Mouse (Mus musculus): Measurements from ENCODE around the gene Arid5b.
"Not testable (repeated sequence)": the region's sequence is repeated elsewhere in the genome, so short reads cannot be mapped to it uniquely, and the experiment has no call there.

The Arid5b gene

DNA sequence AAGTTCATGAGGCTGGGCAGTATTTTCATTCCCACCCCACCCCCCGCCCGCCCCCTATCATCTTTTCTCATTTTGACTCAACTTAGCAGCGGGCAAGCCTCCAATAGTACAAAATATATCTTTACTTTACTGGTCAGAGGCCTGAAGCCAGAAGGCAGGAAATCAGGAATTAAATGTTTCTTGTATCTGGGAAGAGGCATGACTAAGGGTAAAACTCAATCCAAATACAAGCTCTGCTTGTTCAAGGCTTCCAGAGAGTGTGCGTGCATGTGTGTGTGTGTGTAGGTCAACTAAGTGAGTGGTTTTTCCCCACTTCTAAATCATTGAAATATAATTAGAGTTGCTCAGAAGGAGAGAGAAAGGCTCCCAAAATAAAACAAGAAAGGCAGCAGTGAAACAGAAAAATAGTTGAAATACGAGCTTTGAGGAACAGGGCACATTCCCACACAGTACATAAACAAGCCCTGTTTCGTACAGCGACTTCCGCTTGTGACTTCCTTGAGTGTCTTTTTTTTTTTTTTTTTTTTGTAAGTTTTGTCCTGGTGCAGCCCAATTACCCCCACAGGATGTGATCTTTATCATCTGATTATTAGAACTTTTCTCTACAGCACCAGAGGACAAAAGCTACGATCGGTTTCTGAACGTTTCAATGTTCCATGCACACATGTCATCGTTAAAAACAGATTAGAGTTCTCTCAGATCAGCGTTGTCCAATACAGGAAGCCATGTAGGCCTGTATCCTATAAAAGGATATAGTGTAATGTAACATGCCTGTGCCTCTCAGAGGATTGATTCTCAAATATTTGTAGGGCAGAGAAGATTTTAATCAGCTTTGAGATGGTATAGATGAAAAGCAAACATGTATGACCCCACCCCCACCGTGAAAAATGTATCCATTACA is 173.4 kb downstream of the Arid5b start:
- peaks cover 95% of the 10 kb centered on the region for H3K4me1 ChIP-seq (replicated peaks; ENCODE audit: low read depth, low read length)
- H3K4me3 ChIP-seq (replicated peaks; ENCODE audit: low read length) = no peak overlapping the region
- H3K27me3 ChIP-seq (ENCODE audit: insufficient read depth, low read length) = no peaks in the 10 kb centered on the region
- peaks cover 90% of the 10 kb centered on the region for H3K36me3 ChIP-seq (ENCODE audit: insufficient read depth, low read length)
- no peak for TF ChIP-seq NANOG (IDR thresholded peaks at IDR 0.05; ENCODE audit: borderline replicate concordance, low read length)
- no peak for TF ChIP-seq CTCF (conservative IDR thresholded peaks at IDR 0.05; ENCODE audit: low read length)
- TF ChIP-seq POU5F1 (IDR thresholded peaks at IDR 0.05; ENCODE audit: borderline replicate concordance, low read length) = no peak
- no peaks in the 10 kb centered on the region for H3K9me3 ChIP-seq (ENCODE audit: low read length)

DNA sequence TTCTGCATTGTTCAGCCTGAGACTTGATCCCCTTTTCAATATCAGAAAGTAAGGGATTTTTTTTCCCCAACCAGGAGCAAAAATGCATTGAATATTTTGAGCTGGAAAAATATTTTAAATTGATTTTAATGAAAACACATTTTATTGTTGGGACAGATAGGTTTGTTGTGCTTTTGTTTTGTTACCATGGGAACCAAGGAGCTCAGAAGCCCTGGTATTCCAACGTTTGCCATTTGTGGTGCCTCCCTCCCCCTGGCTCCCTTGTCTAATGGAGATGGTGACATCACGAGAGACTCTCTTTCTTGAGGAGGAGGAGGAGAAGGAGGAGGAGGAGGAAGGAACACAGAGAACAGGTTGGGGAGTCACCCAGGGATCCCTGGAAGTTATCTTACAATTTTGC is 174.1 kb downstream of the Arid5b start:
- Histone ChIP-seq H3K27me3 (ENCODE audit: insufficient read depth, low read length) (no peaks in the 10 kb centered on the region), H3K36me3 (ENCODE audit: insufficient read depth, low read length) (peaks cover 90% of the 10 kb centered on the region), H3K4me3 (replicated peaks; ENCODE audit: low read length) (no peak overlapping the region), H3K4me1 (replicated peaks; ENCODE audit: low read depth, low read length) (peaks cover 94% of the 10 kb centered on the region), H3K9me3 (ENCODE audit: low read length) (no peaks in the 10 kb centered on the region)
- TF ChIP-seq POU5F1 (IDR thresholded peaks at IDR 0.05; ENCODE audit: borderline replicate concordance, low read length) = no peak

DNA sequence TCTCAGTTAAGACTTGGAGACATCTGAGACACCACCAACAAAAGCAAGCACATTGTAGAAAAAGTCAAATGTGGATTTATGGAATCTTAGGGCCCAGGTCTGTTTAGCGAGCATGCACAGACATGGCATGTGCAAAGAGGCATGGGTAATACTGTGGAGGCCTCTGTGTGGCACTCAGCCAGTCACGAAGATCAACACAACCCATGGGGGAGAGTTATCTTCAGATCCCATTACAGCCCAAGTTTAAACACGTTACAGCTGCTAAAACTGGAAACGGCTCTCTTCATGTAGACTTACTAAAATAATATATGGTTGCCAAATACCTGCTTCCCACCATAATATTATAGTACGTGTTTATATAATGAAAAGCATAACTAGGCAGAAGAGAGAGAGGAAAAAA is 174.6 kb downstream of the Arid5b start:
- Histone ChIP-seq H3K9me3 (ENCODE audit: low read length) (no peaks in the 10 kb centered on the region), H3K4me1 (replicated peaks; ENCODE audit: low read depth, low read length) (peaks cover 94% of the 10 kb centered on the region), H3K27me3 (ENCODE audit: insufficient read depth, low read length) (no peaks in the 10 kb centered on the region), H3K4me3 (replicated peaks; ENCODE audit: low read length) (no peak overlapping the region), H3K36me3 (ENCODE audit: insufficient read depth, low read length) (peaks cover 90% of the 10 kb centered on the region)
- TF ChIP-seq POU5F1 (IDR thresholded peaks at IDR 0.05; ENCODE audit: borderline replicate concordance, low read length) (no peak), CTCF (conservative IDR thresholded peaks at IDR 0.05; ENCODE audit: low read length) (no peak), NANOG (IDR thresholded peaks at IDR 0.05; ENCODE audit: borderline replicate concordance, low read length) (no peak)

DNA sequence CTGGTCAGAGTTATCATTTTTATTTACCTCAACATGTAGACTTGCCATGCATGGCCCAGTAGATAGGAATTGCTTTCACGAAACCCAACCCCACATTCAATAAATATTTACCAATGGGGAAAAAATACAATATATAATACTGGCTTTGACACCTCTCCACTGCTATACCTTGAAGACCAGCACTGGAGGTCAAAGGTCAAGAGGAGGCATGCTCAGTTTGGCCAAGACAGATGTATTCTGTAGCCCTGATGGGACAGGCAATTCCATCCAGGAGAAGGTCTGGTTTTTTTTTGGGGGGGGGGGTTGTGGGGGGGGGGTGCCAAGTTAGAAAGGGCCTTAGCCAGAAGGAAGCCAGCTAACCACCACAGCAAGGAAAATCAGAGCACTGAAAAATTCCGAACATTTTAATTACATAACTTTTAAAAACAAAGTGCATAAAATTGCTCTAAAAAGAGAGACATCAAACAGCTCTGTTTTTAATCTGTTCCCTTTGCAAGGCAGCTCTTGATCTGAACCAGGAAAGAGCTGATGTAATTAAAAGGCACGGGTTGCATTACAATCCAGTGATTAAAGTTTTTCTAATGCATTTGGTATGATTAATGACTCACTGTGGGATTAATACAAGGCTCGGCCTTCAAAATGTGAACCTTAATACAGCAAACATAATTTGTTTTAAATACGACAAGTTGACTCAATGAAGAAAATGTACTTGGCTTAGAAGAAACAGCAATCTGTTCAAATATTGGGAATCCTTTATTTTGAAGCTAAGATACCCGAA is 175.3 kb downstream of the Arid5b start:
- no peak for TF ChIP-seq POU5F1 (IDR thresholded peaks at IDR 0.05; ENCODE audit: borderline replicate concordance, low read length)
- H3K4me1 ChIP-seq (replicated peaks; ENCODE audit: low read depth, low read length) = peaks cover 94% of the 10 kb centered on the region
- H3K4me3 ChIP-seq (replicated peaks; ENCODE audit: low read length) = no peak overlapping the region

DNA sequence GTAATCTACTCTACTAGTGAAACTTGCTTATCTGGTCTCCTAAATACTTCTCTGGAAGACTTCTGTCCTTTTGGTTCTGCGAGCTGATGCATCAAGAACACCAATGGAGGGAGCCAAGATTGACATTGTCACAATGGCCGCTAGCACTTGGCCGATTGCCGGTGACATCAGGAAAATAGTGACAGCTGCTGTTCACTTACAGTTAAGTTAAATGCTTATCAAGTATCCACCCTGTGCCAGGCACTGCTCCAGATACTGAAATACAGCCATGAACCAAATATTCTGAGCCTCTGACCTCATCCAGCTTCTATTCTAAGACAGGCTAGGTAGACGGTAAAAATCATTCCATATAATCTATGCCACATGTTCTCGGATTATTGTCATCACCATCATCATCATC is 176.0 kb downstream of the Arid5b start:
- TF ChIP-seq POU5F1 (IDR thresholded peaks at IDR 0.05; ENCODE audit: borderline replicate concordance, low read length) = no peak
- TF ChIP-seq NANOG (IDR thresholded peaks at IDR 0.05; ENCODE audit: borderline replicate concordance, low read length) = no peak
- TF ChIP-seq CTCF (conservative IDR thresholded peaks at IDR 0.05; ENCODE audit: low read length) = no peak
- Histone ChIP-seq H3K36me3 (ENCODE audit: insufficient read depth, low read length) (peaks cover 90% of the 10 kb centered on the region), H3K4me1 (replicated peaks; ENCODE audit: low read depth, low read length) (peaks cover 94% of the 10 kb centered on the region), H3K4me3 (replicated peaks; ENCODE audit: low read length) (no peak overlapping the region), H3K27me3 (ENCODE audit: insufficient read depth, low read length) (peaks cover 5% of the 10 kb centered on the region; the same call in 1 of the 2 replicates), H3K9me3 (ENCODE audit: low read length) (no peaks in the 10 kb centered on the region)

More for the DNA sequence above, 175.3 kb downstream of the Arid5b start:
- H3K36me3 ChIP-seq (ENCODE audit: insufficient read depth, low read length) = peaks cover 90% of the 10 kb centered on the region
- H3K27me3 ChIP-seq (ENCODE audit: insufficient read depth, low read length) = 0 out of 2 replicates have a peak, but pooled peaks cover under 1% of the 10 kb centered on the region
- no peaks in the 10 kb centered on the region for H3K9me3 ChIP-seq (ENCODE audit: low read length)

DNA sequence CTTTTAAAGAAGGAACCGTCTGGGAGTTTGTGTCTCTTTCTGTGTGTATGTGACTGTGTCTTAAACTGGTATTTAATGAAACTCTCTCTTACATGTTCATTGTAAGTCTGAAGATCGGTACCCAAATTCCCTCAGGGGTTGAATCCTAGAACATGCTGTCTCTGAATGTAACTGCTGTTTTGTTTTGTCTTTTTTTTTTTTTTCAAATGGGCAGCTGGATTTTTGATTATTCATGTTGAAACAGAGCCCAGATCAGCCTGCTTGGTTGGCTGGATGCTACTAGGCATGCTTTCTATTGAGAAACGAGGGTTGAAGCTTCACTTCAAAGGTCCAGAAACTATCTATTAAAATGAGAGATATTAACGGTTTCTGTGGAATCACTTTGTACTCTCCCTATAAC is 177.3 kb downstream of the Arid5b start:
- Histone ChIP-seq H3K4me3 (replicated peaks; ENCODE audit: low read length) (no peak overlapping the region), H3K36me3 (ENCODE audit: insufficient read depth, low read length) (peaks cover 92% of the 10 kb centered on the region), H3K4me1 (replicated peaks; ENCODE audit: low read depth, low read length) (peaks cover 96% of the 10 kb centered on the region), H3K27me3 (ENCODE audit: insufficient read depth, low read length) (peaks cover 5% of the 10 kb centered on the region; the same call in 1 of the 2 replicates), H3K9me3 (ENCODE audit: low read length) (no peaks in the 10 kb centered on the region)
- TF ChIP-seq POU5F1 (IDR thresholded peaks at IDR 0.05; ENCODE audit: borderline replicate concordance, low read length) (no peak), NANOG (IDR thresholded peaks at IDR 0.05; ENCODE audit: borderline replicate concordance, low read length) (no peak), CTCF (conservative IDR thresholded peaks at IDR 0.05; ENCODE audit: low read length) (no peak)

DNA sequence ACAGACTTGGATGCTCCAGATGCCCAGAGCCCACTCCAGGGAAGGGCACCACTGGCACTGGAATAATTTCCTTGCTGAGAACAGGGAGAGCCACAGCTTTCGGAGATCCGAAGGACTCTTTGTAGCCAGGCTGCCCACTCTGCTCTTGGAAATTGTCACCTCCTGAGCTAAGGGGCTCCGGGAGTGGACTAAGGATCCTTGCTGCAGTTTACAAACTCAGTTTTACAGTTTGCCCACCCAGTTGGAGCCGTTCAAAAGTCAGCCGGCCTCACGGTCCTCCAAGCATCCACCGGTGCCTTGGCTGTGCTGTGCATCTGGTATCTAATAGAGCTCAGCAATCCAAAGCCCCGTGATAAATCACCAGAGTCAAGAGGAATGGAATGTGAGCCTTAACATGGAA is 178.0 kb downstream of the Arid5b start:
- H3K36me3 ChIP-seq (ENCODE audit: insufficient read depth, low read length) = peaks cover 91% of the 10 kb centered on the region
- H3K4me1 ChIP-seq (replicated peaks; ENCODE audit: low read depth, low read length) = peaks cover 94% of the 10 kb centered on the region
- H3K4me3 ChIP-seq (replicated peaks; ENCODE audit: low read length) = no peak overlapping the region
- H3K27me3 ChIP-seq (ENCODE audit: insufficient read depth, low read length) = peaks cover 5% of the 10 kb centered on the region; the same call in 1 of the 2 replicates
- no peaks in the 10 kb centered on the region for H3K9me3 ChIP-seq (ENCODE audit: low read length)
- no peak for TF ChIP-seq CTCF (conservative IDR thresholded peaks at IDR 0.05; ENCODE audit: low read length)
- no peak for TF ChIP-seq POU5F1 (IDR thresholded peaks at IDR 0.05; ENCODE audit: borderline replicate concordance, low read length)
- TF ChIP-seq NANOG (IDR thresholded peaks at IDR 0.05; ENCODE audit: borderline replicate concordance, low read length) = no peak

DNA sequence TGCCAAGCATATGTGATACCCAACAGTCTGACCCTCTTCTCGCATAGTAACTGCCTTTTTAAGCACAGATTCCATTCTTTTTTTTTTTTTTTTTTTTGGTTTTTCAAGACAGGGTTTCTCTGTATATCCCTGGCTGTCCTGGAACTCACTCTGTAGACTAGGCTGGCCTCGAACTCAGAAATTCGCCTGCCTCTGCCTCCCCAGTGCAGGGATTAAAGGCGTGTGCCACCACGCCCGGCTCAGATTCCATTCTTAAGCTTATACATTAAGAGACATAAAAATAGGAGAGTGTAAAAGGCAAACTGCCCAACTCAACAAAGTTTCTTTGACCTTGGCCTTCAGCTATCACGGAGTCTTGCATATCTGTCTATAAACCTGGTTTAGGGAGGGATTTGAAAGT is 178.7 kb downstream of the Arid5b start:
- H3K4me3 ChIP-seq (replicated peaks; ENCODE audit: low read length); H3K27me3 ChIP-seq (ENCODE audit: insufficient read depth, low read length); H3K9me3 ChIP-seq (ENCODE audit: low read length): not testable (repeated sequence)
- Histone ChIP-seq H3K36me3 (ENCODE audit: insufficient read depth, low read length) (peaks cover 95% of the 10 kb centered on the region), H3K4me1 (replicated peaks; ENCODE audit: low read depth, low read length) (peaks cover 93% of the 10 kb centered on the region)

Data from E14TG2a.4 (cell line).